Mouse (Mus musculus): ENCODE results near the gene Mapk10.

The Mapk10 gene

DNA sequence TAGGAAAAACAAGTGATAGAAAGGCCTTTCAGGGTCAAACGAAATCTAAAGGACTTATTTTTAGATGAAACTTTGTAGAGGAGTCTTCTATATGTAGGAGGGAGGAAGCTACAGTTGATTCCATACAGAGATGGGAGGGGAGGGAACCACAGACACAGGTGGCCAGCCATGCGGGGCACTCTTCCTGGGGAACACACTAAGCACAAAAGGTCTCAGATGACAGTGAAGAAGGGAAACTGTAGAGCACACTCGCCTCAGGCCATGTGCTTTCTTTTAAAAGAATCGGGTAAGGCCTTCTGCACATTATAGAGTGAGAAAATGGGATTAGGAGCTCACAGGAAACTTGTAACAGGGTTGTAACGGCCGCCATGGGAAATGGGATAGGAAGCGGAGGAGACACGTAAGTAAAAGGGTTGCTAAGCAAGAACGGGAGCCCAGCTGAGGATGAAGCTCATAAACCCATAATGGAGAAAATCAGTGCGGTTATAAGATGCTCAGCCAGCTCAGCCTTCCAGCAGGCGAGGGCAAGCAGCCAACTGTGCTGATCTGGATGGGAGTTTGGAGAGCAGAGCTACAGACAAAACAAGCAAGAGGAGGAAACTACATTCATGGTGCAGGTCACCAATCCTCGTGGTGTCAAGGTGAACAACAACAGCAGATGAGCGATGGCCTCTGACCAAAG lies 182.1 kb downstream of the Mapk10 start:
- no peak for DNase-seq

- DNase-seq = no peak
Observed at GRCm38 (mm10) chr5:103022504-103023172, 188.5 kb downstream of the Mapk10 start.

- DNase-seq = no peak
Observed at GRCm38 (mm10) chr5:103021479-103021878, 189.7 kb downstream of the Mapk10 start.

GRCm38 (mm10) chr5:103020954-103021353 lies 190.2 kb downstream of the Mapk10 start:
- DNase-seq = no peak

- no peak for DNase-seq
Observed at GRCm38 (mm10) chr5:103020127-103020526, 191.0 kb downstream of the Mapk10 start.

- DNase-seq = no peak
Observed at GRCm38 (mm10) chr5:103017637-103018036, 193.5 kb downstream of the Mapk10 start.

- DNase-seq = no peak
Observed at GRCm38 (mm10) chr5:103014309-103014708, 196.8 kb downstream of the Mapk10 start.

GRCm38 (mm10) chr5:103008894-103009293 lies 202.2 kb downstream of the Mapk10 start:
- DNase-seq = no peak

DNA sequence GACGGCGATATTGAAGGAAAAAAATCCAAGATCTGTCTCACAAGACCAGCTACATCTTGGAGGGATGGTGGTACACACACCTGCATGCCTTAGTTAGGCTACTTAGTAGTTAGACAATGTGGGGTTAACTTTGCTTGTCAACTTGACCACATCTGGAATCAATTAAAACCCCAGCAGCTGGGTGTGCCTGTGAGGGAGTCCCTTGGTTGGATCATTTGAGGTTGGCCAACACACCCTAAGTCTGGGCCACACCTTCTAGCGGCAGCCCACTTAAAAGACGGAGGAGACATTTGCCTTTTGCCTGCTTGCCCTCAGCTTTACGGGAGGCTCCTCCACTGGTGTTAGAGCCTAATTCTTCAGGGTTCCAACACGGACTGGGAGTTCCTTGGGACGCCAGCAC lies 209.0 kb downstream of the Mapk10 start:
- DNase-seq = no peak

DNA sequence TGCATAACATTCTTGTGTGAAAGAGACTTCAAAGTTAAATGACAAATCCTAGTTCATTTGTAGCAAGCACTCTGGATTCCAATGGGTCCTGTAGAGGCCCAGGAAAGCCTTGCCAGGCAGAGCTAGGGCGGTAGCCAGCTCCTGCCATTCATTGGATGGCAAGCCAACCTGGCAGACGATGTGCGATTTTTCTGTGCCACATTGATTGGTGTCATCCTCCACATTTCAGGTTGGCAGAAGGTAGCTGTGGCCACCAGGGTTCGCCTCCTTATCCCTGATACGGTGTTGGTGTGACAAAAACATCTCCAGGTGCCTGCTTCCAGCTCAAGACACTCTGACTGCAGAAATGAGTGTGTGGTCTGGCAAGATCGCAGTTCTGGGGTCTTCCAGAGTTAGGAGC lies 210.6 kb downstream of the Mapk10 start:
- no peak for DNase-seq

- no peak for DNase-seq
Observed at GRCm38 (mm10) chr5:102998524-102998923, 212.6 kb downstream of the Mapk10 start.

DNA sequence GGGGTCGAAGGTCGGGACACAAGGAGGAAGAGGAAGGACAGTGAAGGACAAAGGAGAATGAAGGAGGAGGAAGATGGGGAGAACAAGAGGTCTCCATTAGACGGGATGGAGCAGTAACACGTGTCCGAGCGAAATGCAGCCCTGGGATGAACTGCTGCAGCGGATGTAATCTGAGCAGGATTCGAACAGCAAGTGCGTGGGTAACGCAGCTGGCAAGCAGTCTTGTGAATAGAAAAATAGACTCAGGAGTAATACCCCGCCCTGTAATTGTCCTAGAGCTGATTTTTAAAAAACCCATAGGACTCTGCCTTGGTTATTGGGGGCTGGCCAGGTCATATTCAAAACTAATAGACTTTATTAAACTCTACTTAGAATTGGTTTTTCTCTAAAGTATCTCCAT lies 213.2 kb downstream of the Mapk10 start:
- DNase-seq = no peak

DNA sequence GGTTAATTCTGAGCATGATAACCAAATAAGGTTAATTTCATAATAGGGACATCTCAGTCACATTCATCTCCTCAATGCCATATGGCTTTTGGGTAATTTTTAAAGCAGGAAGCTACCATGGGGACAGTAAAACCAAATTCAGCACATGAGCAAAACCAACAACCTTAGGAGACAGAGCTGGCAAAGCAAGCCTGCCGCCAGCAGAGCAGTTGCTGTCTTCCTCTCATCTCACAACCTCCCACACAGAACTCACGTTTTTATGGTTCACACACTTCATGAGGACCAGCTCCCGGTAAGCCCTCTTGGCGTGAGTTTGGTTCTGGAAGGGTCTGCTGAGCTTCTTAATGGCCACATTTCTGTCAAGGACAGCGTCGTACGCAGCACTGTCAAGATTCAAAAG lies 214.8 kb downstream of the Mapk10 start:
- DNase-seq = no peak

- DNase-seq = no peak
Observed at GRCm38 (mm10) chr5:102995928-102996327, 215.2 kb downstream of the Mapk10 start.

DNA sequence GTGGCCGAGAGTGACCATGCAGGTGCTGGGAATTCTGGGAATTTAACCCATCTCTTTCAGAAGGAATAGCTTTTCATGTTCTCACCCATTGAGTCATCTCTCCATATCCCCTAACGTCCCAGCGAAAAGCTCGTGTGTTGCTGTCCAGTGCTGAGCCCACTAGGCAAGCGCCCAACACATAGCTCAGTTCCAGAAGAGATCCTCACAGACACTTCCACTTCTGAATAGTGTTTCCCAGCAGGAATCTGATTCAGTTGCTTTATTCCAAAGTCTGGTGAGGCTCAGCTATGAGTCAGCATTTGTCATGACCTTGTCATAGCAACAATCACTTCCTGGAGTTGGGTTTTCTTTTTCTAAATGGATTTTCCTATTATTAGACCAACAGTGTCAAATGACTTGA lies 217.2 kb downstream of the Mapk10 start:
- DNase-seq = no peak

- no peak for DNase-seq
Observed at GRCm38 (mm10) chr5:102991691-102992090, 219.4 kb downstream of the Mapk10 start.

DNA sequence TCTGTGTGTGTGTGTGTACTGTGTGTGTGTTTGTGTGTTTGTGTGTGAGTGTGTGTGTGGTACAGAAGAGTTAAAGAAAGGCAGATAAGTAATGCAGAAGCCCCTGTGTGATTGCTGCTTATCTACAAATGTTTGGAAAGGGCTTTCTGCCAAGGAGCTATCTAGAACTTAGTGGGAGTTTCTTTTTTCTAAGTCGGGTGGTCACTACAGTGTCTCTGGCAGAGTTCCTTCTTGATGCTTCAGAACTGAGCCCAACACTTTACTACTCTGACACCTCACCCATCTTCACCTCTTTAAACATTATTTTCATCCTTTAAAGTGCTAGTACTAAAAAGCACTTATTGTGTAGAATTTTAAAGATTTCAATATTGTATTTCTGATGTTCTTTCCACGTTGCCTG lies 232.8 kb downstream of the Mapk10 start:
- DNase-seq = no peak

GRCm38 (mm10) chr5:102977138-102977537 lies 234.0 kb downstream of the Mapk10 start:
- DNase-seq = no peak

- DNase-seq = no peak
Observed at GRCm38 (mm10) chr5:102976540-102976939, 234.6 kb downstream of the Mapk10 start.

- DNase-seq = no peak
Observed at GRCm38 (mm10) chr5:102974400-102974799, 236.7 kb downstream of the Mapk10 start.

DNA sequence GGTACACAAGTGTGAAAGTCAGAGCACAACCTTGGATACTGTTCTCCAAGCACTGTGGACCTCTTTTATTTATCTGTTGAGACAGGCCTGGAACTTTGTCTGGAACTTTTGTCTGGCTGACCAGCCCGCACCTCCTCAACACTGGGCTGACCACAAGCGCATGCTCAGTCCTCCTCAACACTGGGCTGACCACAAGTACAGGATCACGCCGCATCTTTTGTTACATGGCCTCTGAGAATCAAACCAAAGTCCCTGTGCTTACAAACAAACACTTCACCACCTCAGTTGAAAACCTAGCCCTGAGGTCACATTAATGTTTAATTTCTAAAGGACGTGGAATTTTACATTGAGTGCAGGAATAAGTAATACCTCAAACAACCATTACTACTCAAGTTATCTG lies 246.7 kb downstream of the Mapk10 start:
- no peak for DNase-seq

- DNase-seq = no peak
Observed at GRCm38 (mm10) chr5:102953414-102953813, 257.7 kb downstream of the Mapk10 start.

DNA sequence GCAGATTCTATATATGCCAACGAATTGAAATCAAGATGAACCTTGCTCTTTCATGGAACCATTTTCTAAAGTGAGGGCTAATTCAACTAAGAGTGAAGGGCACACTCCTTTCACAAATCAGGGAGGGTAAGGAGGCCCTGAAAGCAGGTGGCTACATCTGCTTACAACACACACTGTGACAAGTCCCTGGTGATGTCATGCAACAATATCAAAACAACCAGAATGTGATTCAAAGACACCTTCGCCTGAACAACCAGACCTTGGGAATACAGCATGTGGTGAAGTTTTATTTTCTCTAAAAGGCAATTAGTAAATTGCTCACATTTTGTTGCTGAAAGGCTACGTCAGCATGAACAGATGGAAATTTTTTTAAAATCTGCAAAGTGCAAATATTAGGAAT lies 258.2 kb downstream of the Mapk10 start:
- DNase-seq = no peak

GRCm38 (mm10) chr5:102947061-102947711 lies 263.9 kb downstream of the Mapk10 start:
- DNase-seq = no peak
